ENCODE assay signal across 20 mouse cellular contexts in the genomic region with DNA sequence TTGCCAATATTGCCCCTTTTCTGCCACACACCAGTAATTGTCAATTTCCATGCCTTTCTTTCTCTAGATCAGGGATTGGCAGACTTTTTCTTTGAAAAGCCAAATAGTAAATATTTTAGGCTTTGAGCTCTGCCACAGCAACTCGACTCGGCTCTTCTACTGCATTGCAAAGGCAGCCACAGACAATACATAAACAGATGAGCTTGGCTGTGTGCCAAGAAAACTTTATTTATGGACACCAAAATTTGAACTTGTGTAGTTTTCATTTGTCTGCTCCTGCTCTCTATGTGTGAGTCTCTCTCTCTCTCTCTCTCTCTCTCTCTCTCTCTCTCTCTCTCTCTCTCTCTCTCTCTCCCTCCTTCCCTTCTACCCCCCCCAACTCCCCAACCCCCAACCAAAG.
"Had no signal": no experiment of that assay in that cellular context is flagged by ENCODE, and none has a peak within 500 bp of the region (broad histone marks: within the 10 kb centered on the region; RNA-seq: fewer than 3 reads in every experiment).

No protein-coding gene starts in this region.

- H3K4me3 ChIP-seq: kidney, embryonic 15.5 days; limb, embryonic 15.5 days; megakaryocyte, embryonic 14.5 days; midbrain, embryonic 10.5 days; midbrain, embryonic 13.5 days; myocyte; neural tube, embryonic 13.5 days; stomach, embryonic 15.5 days had no signal

- H3K9ac ChIP-seq: kidney, embryonic 15.5 days; limb, embryonic 15.5 days; liver, embryonic 14.5 days; liver, postnatal 0 days; midbrain, embryonic 13.5 days; neural tube, embryonic 13.5 days; stomach, embryonic 15.5 days had no signal

- H3K27ac ChIP-seq: kidney, embryonic 15.5 days; limb, embryonic 15.5 days; liver, embryonic 14.5 days; midbrain, embryonic 10.5 days; midbrain, embryonic 13.5 days; neural tube, embryonic 13.5 days; stomach, embryonic 15.5 days had no signal

- H3K4me2 ChIP-seq: kidney, embryonic 15.5 days; limb, embryonic 15.5 days; liver, embryonic 11.5 days; midbrain, embryonic 13.5 days; neural tube, embryonic 13.5 days; stomach, embryonic 15.5 days had no signal

- DNase-seq: kidney, adult 8-10 months; kidney, postnatal 14 days; kidney, postnatal 4 days; liver, postnatal 0 days; retina, postnatal 1 day; right cerebral cortex, postnatal 25 days; spleen, adult 18-20 months; thymus, postnatal 25 days had no signal

- ATAC-seq: intestine, embryonic 16.5 days; liver, postnatal 0 days; midbrain, embryonic 13.5 days; midbrain, embryonic 16.5 days had no signal

- H3K36me3 ChIP-seq: kidney, embryonic 15.5 days; limb, embryonic 15.5 days; midbrain, embryonic 10.5 days; midbrain, embryonic 13.5 days; neural tube, embryonic 13.5 days; stomach, embryonic 15.5 days had no signal

- H3K9me3 ChIP-seq: kidney, embryonic 15.5 days; limb, embryonic 15.5 days; megakaryocyte, embryonic 14.5 days; midbrain, embryonic 10.5 days; midbrain, embryonic 13.5 days; neural tube, embryonic 13.5 days; stomach, embryonic 15.5 days had no signal
